Mouse (Mus musculus) embryonic facial prominence, embryonic 11.5 days (tissue): Measurements from ENCODE around the gene Cd200r2. TPM values are rescaled to one million over a fixed set of nuclear protein-coding genes. Genes with fewer than 3 reads are reported as not detected.

ENCODE experiments used
- polyA plus RNA-seq: library from polyadenylated mRNA; unstranded; fragments of >200 nt; fragmentation: Nextera tagmentation; extraction: Ambion mirVana; gene quantifications from 2 replicates; pipeline ENCODE4 v1.2.1, GENCODE M21; 2014

Cd200r2 gene
- polyA plus RNA-seq, 1 experiment from 2014 or later, result not detected

Other genes with a start within 250 kb of the Cd200r2 start
- gene Nepro, start 142.8 kb upstream of the Cd200r2 start, polyA plus RNA-seq, result 12.6 and 14.5 TPM in 2 replicates
- 29.3 and 32.5 TPM in 2 replicates for gene Gtpbp8, start 120.7 kb upstream of the Cd200r2 start, polyA plus RNA-seq
- gene Cd200r1, start 101.4 kb upstream of the Cd200r2 start, polyA plus RNA-seq, result 0.63 and 0.95 TPM in 2 replicates
- gene Cd200r4, start 55.4 kb upstream of the Cd200r2 start, polyA plus RNA-seq, result not detected in 2 replicates
- gene Cd200r3, start 76.6 kb downstream of the Cd200r2 start, polyA plus RNA-seq, result not detected in 2 replicates
- 25.0 and 26.0 TPM in 2 replicates for gene Ccdc80, start 226.3 kb downstream of the Cd200r2 start, polyA plus RNA-seq